ENCODE assay signal across 30 mouse cellular contexts in genomic region chr7:75080163-75080562, GRCm38 (mm10).
"Had no signal": no experiment of that assay in that cellular context is flagged by ENCODE, and none has a peak within 500 bp of the region (broad histone marks: within the 10 kb centered on the region; RNA-seq: fewer than 3 reads in every experiment).

No protein-coding gene starts in this region.

- H3K9me3 ChIP-seq: limb, embryonic 10.5 days; limb, embryonic 12.5 days; limb, embryonic 13.5 days; limb, embryonic 15.5 days; liver, embryonic 12.5 days; liver, embryonic 13.5 days; liver, embryonic 15.5 days; lung, embryonic 15.5 days; megakaryocyte, embryonic 14.5 days; midbrain, embryonic 10.5 days; midbrain, embryonic 12.5 days; midbrain, embryonic 13.5 days; midbrain, embryonic 15.5 days; neural tube, embryonic 12.5 days had no signal

- H3K36me3 ChIP-seq: limb, embryonic 10.5 days; limb, embryonic 12.5 days; limb, embryonic 13.5 days; limb, embryonic 15.5 days; liver, embryonic 12.5 days; liver, embryonic 13.5 days; liver, embryonic 15.5 days; lung, embryonic 15.5 days; midbrain, embryonic 10.5 days; midbrain, embryonic 12.5 days; midbrain, embryonic 13.5 days; midbrain, embryonic 15.5 days; neural tube, embryonic 12.5 days had no signal

- H3K4me1 ChIP-seq: limb, embryonic 12.5 days; limb, embryonic 13.5 days; limb, embryonic 15.5 days; liver, embryonic 12.5 days; liver, embryonic 13.5 days; liver, embryonic 15.5 days; lung, embryonic 15.5 days; megakaryocyte, embryonic 14.5 days; midbrain, embryonic 10.5 days; midbrain, embryonic 12.5 days; midbrain, embryonic 13.5 days; neural tube, embryonic 12.5 days had no signal

- H3K4me3 ChIP-seq: limb, embryonic 10.5 days; limb, embryonic 12.5 days; limb, embryonic 13.5 days; limb, embryonic 15.5 days; liver, embryonic 12.5 days; liver, embryonic 13.5 days; liver, embryonic 15.5 days; lung, embryonic 15.5 days; megakaryocyte, embryonic 14.5 days; midbrain, embryonic 10.5 days; midbrain, embryonic 12.5 days; midbrain, embryonic 13.5 days; midbrain, embryonic 15.5 days; myocyte; neural tube, embryonic 12.5 days had no signal

- H3K27me3 ChIP-seq: limb, embryonic 12.5 days; limb, embryonic 13.5 days; limb, embryonic 15.5 days; liver, embryonic 12.5 days; liver, embryonic 13.5 days; liver, embryonic 15.5 days; lung, embryonic 15.5 days; megakaryocyte, embryonic 14.5 days; midbrain, embryonic 12.5 days; midbrain, embryonic 13.5 days; midbrain, embryonic 15.5 days; neural tube, embryonic 12.5 days had no signal

- H3K27ac ChIP-seq: limb, embryonic 10.5 days; limb, embryonic 12.5 days; limb, embryonic 13.5 days; limb, embryonic 15.5 days; liver, embryonic 12.5 days; liver, embryonic 13.5 days; liver, embryonic 14.5 days; liver, embryonic 15.5 days; lung, embryonic 15.5 days; macrophage; midbrain, embryonic 10.5 days; midbrain, embryonic 12.5 days; midbrain, embryonic 13.5 days; midbrain, embryonic 15.5 days; neural tube, embryonic 12.5 days had no signal

- ATAC-seq: liver, embryonic 12.5 days; liver, postnatal 0 days; lung, postnatal 0 days; midbrain, embryonic 13.5 days; midbrain, embryonic 15.5 days; midbrain, embryonic 16.5 days had no signal

- DNase-seq: left cerebral cortex, postnatal 4 days; liver; liver, embryonic 13.5 days; liver, postnatal 0 days; lung, adult 18-20 months; lung, adult 2 months; lung, embryonic 14.5 days; lung, postnatal 10 days; lung, postnatal 14 days; lung, postnatal 36 days; lung, postnatal 4 days; midbrain, embryonic 14.5 days had no signal
